Mouse (Mus musculus): ENCODE measurements at regions not wholly inside any gene's neighbourhood (a gene's known extent, or its start where the extent isn't known, plus 50 kb on each side); places are given as distances from the start of the nearest gene placed in this dataset.

DNA sequence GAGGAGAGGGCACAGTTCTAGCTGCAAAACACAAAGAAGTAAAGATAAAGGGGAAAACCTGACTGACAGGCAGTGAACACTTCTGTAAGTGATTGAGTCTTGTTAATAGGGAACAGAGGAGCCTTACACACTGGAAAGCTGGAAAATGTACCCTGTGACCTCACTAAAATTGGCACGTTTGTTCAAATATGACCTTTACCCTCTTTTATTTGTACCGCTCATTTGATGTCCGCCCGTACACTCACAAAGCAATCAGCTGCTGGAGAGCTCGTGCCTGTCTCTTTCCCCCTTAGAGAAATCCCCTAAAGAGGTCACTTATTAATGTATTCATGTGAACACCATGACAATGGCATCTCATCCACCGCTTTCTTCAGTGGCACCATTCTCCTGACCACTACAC, 819.4 kb downstream of the Defb40 start:
- Histone ChIP-seq H3K27me3 (ENCODE audit: control insufficient read depth, insufficient read depth, low read depth, low read length) (no peaks in the 10 kb centered on the region), H3K4me2 (ENCODE audit: low read depth, low read length) (no peak overlapping the region), H3K27ac (ENCODE audit: low read length) (no peak overlapping the region), H3K9ac (ENCODE audit: low read length) (no peak overlapping the region), H3K36me3 (ENCODE audit: control insufficient read depth, insufficient read depth, low read length) (no peaks in the 10 kb centered on the region), H3K4me1 (replicated peaks; ENCODE audit: control insufficient read depth, insufficient read depth, low read length) (no peaks in the 10 kb centered on the region), H3K9me3 (ENCODE audit: control insufficient read depth, low read length) (no peaks in the 10 kb centered on the region), H3K4me3 (ENCODE audit: low read length) (no peak overlapping the region)
- no peak for ATAC-seq (ENCODE audit: low read depth)
- 20% methylated on average over 6 of the region's 6 CpGs for WGBS

DNA sequence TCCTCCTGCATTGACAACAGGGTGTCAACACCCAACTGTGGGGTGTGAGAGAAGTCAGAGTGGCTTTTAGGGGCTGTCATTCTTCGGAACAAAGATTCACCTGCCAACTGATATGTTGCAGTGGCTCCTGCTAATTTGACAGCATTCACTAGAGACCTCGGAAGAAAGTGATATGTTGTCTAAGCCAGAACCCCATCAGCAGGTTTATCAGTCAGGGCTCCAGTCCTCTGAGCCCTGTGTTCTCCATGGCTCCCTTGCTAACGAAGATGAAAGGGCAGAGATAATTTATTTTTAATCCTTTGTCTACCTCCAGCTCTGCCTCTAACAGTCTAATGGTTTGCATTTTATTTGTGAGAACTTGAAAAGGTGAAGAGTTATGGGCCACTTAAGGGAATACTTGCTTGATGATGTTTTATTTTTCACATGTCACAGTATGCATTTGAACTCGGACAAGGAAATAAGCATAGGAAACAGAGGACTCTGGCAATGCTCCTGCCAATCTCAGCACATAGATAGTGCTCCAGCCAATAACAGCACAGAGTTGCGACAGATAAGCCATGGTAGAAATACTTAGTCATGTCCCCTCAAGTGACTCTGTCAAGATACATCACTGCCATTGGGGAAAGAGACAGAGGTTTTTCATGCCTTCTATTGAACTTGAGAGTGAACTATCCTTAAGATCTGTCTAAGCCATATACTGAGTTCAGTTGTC, 862.6 kb downstream of the Defb40 start:
- no peaks in the 10 kb centered on the region for H3K4me1 ChIP-seq (replicated peaks; ENCODE audit: control insufficient read depth, insufficient read depth, low read length)
- no peaks in the 10 kb centered on the region for H3K27me3 ChIP-seq (ENCODE audit: control insufficient read depth, insufficient read depth, low read depth, low read length)
- ATAC-seq (ENCODE audit: low read depth): no peak
- no peak overlapping the region for H3K4me3 ChIP-seq (ENCODE audit: low read length)
- H3K36me3 ChIP-seq (ENCODE audit: control insufficient read depth, insufficient read depth, low read length): no peaks in the 10 kb centered on the region
- H3K4me2 ChIP-seq (ENCODE audit: low read depth, low read length): no peak overlapping the region
- 54% methylated on average over 5 of the region's 5 CpGs for WGBS
- H3K27ac ChIP-seq (ENCODE audit: low read length): no peak overlapping the region
- no peaks in the 10 kb centered on the region for H3K9me3 ChIP-seq (ENCODE audit: control insufficient read depth, low read length)
- no peak overlapping the region for H3K9ac ChIP-seq (ENCODE audit: low read length)

DNA sequence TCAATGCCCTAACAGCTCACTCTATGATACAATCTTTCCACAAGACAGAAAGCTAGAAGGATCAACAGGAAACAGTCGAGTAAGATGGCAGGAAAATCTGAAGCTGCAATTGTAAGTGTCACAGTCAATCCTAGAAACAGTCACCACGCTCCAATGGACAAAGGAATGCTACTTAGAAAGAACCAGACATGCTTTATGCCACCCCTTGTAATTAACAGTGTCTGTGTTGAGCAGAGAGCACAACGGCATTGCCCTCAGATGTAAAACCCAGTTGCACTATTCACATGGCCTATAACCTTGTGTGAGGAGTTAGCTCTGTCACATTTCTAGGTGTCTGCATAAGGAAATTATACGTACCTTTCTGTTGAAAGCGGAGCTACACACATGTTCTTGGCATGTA, 864.8 kb downstream of the Defb40 start:
- H3K27ac ChIP-seq (ENCODE audit: low read length): no peak overlapping the region
- no peak overlapping the region for H3K4me2 ChIP-seq (ENCODE audit: low read depth, low read length)
- H3K4me3 ChIP-seq (ENCODE audit: low read length): no peak overlapping the region
- ATAC-seq (ENCODE audit: low read depth): no peak
- no peaks in the 10 kb centered on the region for H3K9me3 ChIP-seq (ENCODE audit: control insufficient read depth, low read length)
- no peaks in the 10 kb centered on the region for H3K27me3 ChIP-seq (ENCODE audit: control insufficient read depth, insufficient read depth, low read depth, low read length)
- H3K9ac ChIP-seq (ENCODE audit: low read length): no peak overlapping the region
- no peaks in the 10 kb centered on the region for H3K4me1 ChIP-seq (replicated peaks; ENCODE audit: control insufficient read depth, insufficient read depth, low read length)
- no peaks in the 10 kb centered on the region for H3K36me3 ChIP-seq (ENCODE audit: control insufficient read depth, insufficient read depth, low read length)
- 67% methylated on average over 5 of the region's 5 CpGs for WGBS

DNA sequence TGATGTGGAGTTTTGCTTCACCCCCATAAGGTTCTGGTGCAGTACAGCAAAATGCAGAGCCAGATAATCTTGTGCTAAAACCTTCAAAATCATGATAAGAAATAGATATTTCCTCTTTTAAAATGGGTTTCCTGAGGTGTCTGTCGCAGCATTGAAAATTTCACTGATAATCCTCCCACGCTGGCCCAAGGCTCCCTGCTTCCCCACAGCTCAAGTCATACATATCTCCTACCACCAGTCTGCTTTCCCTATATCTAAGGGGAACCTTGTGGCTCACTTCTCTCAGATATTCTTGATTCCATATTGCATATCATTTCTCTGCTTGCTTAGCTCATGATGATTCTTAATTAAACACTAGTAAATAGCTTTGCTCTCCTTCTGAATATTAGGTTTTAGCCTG, 868.6 kb downstream of the Defb40 start:
- H3K27ac ChIP-seq (ENCODE audit: low read length): no peak overlapping the region
- no peaks in the 10 kb centered on the region for H3K27me3 ChIP-seq (ENCODE audit: control insufficient read depth, insufficient read depth, low read depth, low read length)
- no peak for ATAC-seq (ENCODE audit: low read depth)
- no peaks in the 10 kb centered on the region for H3K9me3 ChIP-seq (ENCODE audit: control insufficient read depth, low read length)
- no peaks in the 10 kb centered on the region for H3K36me3 ChIP-seq (ENCODE audit: control insufficient read depth, insufficient read depth, low read length)
- no peaks in the 10 kb centered on the region for H3K4me1 ChIP-seq (replicated peaks; ENCODE audit: control insufficient read depth, insufficient read depth, low read length)
- H3K4me2 ChIP-seq (ENCODE audit: low read depth, low read length): no peak overlapping the region
- WGBS: 78% methylated on average over 2 of the region's 2 CpGs
- H3K4me3 ChIP-seq (ENCODE audit: low read length): no peak overlapping the region
- no peak overlapping the region for H3K9ac ChIP-seq (ENCODE audit: low read length)

DNA sequence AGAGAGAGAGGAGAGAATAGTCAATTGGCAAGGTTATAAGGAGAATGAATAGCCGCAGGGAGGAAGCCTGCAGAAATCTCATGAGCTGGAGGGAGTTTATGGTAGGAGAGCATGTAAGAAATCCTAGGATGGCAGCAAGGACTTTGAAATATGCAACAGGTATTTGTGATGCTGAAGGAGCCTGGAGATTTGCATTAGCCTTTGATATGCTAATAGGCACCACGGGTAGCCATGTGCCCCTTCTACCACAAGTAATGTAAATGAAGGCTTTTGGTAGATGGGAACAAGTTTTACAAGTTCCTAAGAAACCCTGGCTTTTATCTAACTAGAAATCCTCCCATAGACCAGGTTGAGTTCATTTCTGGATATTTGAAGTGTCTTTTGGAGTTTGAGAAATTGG, 871.2 kb downstream of the Defb40 start:
- no peaks in the 10 kb centered on the region for H3K9me3 ChIP-seq (ENCODE audit: control insufficient read depth, low read length)
- no peaks in the 10 kb centered on the region for H3K27me3 ChIP-seq (ENCODE audit: control insufficient read depth, insufficient read depth, low read depth, low read length)
- H3K4me2 ChIP-seq (ENCODE audit: low read depth, low read length): no peak overlapping the region
- no peak overlapping the region for H3K4me3 ChIP-seq (ENCODE audit: low read length)
- no peaks in the 10 kb centered on the region for H3K36me3 ChIP-seq (ENCODE audit: control insufficient read depth, insufficient read depth, low read length)
- no peak overlapping the region for H3K9ac ChIP-seq (ENCODE audit: low read length)
- no peak for ATAC-seq (ENCODE audit: low read depth)
- no peaks in the 10 kb centered on the region for H3K4me1 ChIP-seq (replicated peaks; ENCODE audit: control insufficient read depth, insufficient read depth, low read length)
- H3K27ac ChIP-seq (ENCODE audit: low read length): no peak overlapping the region
- WGBS: 49% methylated on average over 2 of the region's 2 CpGs

DNA sequence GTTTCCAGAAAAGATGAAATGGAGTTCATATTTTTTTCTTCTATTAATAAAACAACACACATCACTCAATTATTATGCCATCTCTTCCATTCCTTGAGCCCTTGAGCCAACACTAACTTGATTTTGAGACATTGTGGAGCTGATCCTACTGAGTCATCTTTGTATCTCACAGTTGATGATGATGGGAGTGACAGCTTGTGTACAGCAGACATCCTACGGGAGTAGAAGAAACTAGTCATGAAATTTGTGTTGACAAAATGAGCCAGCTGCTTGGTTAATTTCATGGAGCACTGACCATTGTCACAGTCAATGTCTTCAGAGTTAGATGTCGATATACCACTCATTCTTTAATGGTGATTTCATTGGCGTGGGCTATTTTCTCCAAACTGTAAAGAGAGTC, 912.6 kb downstream of the Defb40 start:
- H3K36me3 ChIP-seq (ENCODE audit: control insufficient read depth, insufficient read depth, low read length): no peaks in the 10 kb centered on the region
- H3K4me2 ChIP-seq (ENCODE audit: low read depth, low read length): no peak overlapping the region
- H3K9me3 ChIP-seq (ENCODE audit: control insufficient read depth, low read length): no peaks in the 10 kb centered on the region
- WGBS: 52% methylated on average over 3 of the region's 3 CpGs
- H3K27ac ChIP-seq (ENCODE audit: low read length): no peak overlapping the region
- H3K9ac ChIP-seq (ENCODE audit: low read length): no peak overlapping the region
- H3K4me3 ChIP-seq (ENCODE audit: low read length): no peak overlapping the region
- no peaks in the 10 kb centered on the region for H3K4me1 ChIP-seq (replicated peaks; ENCODE audit: control insufficient read depth, insufficient read depth, low read length)
- ATAC-seq (ENCODE audit: low read depth): peak; percentile 73; the same call in 1 of the 2 replicates
- H3K27me3 ChIP-seq (ENCODE audit: control insufficient read depth, insufficient read depth, low read depth, low read length): no peaks in the 10 kb centered on the region

DNA sequence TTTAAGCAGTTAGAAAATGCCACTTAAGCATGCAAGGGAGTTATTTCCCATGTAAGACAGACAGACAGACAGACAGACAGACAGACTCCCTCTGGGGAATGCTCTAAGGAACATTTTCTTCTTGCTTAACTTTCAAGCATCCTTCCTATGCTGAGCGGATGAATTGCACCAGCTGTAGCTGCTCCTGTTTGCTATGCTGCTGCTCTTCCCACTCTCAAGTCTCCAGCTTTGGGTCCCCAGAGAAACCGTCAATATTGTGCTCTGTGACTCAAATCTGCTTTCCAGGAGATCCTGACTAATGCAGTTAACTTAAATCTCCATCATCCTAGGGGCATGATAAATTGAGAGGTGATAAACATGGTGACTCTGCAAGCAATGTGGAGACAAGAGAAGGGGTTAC, 918.5 kb downstream of the Defb40 start:
- WGBS: 65% methylated on average over 2 of the region's 2 CpGs
- no peak overlapping the region for H3K27ac ChIP-seq (ENCODE audit: low read length)
- ATAC-seq (ENCODE audit: low read depth): no peak

DNA sequence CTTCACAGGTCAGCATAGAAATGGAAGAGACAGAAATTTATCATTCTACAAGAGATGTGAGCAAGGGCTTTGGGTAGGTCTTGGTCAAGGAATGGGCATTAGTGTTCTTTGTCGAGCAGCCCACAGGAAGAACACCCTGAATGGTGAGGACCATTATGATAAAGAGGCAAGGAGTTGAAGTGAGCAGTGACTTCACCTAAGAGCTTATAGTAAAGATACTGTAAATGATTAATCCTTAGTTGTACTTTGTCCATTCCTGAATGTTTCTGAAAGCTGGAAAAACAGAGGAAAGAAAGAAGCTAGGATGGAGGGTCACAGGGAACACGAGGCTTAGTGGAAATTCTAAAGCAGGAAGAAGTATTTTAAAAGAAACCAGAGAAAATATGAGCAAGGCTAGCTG, 956.9 kb downstream of the Defb40 start:
- Histone ChIP-seq H3K36me3 (ENCODE audit: control insufficient read depth, insufficient read depth, low read length) (no peaks in the 10 kb centered on the region), H3K27ac (ENCODE audit: low read length) (no peak overlapping the region), H3K4me2 (ENCODE audit: low read depth, low read length) (no peak overlapping the region), H3K9ac (ENCODE audit: low read length) (no peak overlapping the region), H3K4me1 (replicated peaks; ENCODE audit: control insufficient read depth, insufficient read depth, low read length) (no peaks in the 10 kb centered on the region), H3K9me3 (ENCODE audit: control insufficient read depth, low read length) (no peaks in the 10 kb centered on the region; the same call in 1 of the 2 replicates), H3K4me3 (ENCODE audit: low read length) (no peak overlapping the region), H3K27me3 (ENCODE audit: control insufficient read depth, insufficient read depth, low read depth, low read length) (no peaks in the 10 kb centered on the region)
- no peak for ATAC-seq (ENCODE audit: low read depth)
- 47% methylated on average over 2 of the region's 2 CpGs for WGBS

More for the DNA sequence above, 918.5 kb downstream of the Defb40 start:
- Histone ChIP-seq H3K9me3 (ENCODE audit: control insufficient read depth, low read length) (no peaks in the 10 kb centered on the region), H3K9ac (ENCODE audit: low read length) (no peak overlapping the region), H3K4me2 (ENCODE audit: low read depth, low read length) (no peak overlapping the region), H3K4me3 (ENCODE audit: low read length) (no peak overlapping the region), H3K27me3 (ENCODE audit: control insufficient read depth, insufficient read depth, low read depth, low read length) (no peaks in the 10 kb centered on the region), H3K4me1 (replicated peaks; ENCODE audit: control insufficient read depth, insufficient read depth, low read length) (no peaks in the 10 kb centered on the region), H3K36me3 (ENCODE audit: control insufficient read depth, insufficient read depth, low read length) (no peaks in the 10 kb centered on the region)

DNA sequence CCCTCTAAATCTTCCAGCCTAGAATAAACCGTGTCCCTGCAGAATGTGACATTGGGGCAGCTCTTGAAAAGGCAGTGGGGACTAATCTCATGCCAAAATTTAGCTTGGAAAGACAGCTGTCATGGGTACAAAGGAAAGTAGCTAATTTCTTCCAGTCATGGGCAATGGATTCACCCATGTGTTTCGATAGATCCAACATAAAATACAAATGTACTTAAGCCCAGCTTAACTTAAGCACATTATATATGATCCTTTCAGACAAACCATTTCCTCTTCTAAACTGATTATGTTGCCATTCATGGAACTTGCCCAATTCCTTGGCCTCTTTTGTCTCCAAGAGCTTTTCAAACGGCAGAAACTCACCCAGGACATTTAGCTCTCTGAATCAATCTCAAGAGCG, 970.5 kb downstream of the Defb40 start:
- Histone ChIP-seq H3K27me3 (ENCODE audit: control insufficient read depth, insufficient read depth, low read depth, low read length) (no peaks in the 10 kb centered on the region), H3K9me3 (ENCODE audit: control insufficient read depth, low read length) (no peaks in the 10 kb centered on the region), H3K4me1 (replicated peaks; ENCODE audit: control insufficient read depth, insufficient read depth, low read length) (no peaks in the 10 kb centered on the region), H3K4me3 (ENCODE audit: low read length) (no peak overlapping the region), H3K36me3 (ENCODE audit: control insufficient read depth, insufficient read depth, low read length) (no peaks in the 10 kb centered on the region), H3K27ac (ENCODE audit: low read length) (no peak overlapping the region), H3K9ac (ENCODE audit: low read length) (no peak overlapping the region), H3K4me2 (ENCODE audit: low read depth, low read length) (no peak overlapping the region)
- ATAC-seq (ENCODE audit: low read depth): no peak
- 68% methylated on average over 4 of the region's 4 CpGs for WGBS

DNA sequence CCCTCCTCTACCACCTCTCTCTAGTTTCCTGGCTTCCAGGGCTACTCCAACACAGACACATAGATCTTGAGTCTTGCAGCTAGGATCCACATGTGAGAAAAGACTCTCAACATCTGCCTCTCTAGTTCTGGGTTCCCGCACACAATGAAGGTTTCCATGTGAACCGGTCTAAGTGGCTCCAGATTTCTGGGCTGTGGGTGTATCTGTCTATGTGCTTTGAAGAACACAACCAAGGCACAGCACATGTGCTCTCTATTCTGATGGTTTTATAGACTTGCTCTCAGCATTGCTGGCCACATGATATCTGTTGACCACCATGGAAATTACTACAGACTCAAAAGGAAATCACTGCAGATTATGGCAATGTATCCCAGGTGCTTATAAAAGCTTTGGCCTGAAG, 972.4 kb downstream of the Defb40 start:
- Histone ChIP-seq H3K4me2 (ENCODE audit: low read depth, low read length) (no peak overlapping the region), H3K9me3 (ENCODE audit: control insufficient read depth, low read length) (no peaks in the 10 kb centered on the region), H3K36me3 (ENCODE audit: control insufficient read depth, insufficient read depth, low read length) (no peaks in the 10 kb centered on the region), H3K27ac (ENCODE audit: low read length) (no peak overlapping the region), H3K27me3 (ENCODE audit: control insufficient read depth, insufficient read depth, low read depth, low read length) (no peaks in the 10 kb centered on the region), H3K4me1 (replicated peaks; ENCODE audit: control insufficient read depth, insufficient read depth, low read length) (no peaks in the 10 kb centered on the region), H3K9ac (ENCODE audit: low read length) (no peak overlapping the region), H3K4me3 (ENCODE audit: low read length) (no peak overlapping the region)
- 84% methylated on average over 2 of the region's 2 CpGs for WGBS
- no peak for ATAC-seq (ENCODE audit: low read depth)
